Mouse (Mus musculus) hindbrain, embryonic 11.5 days (tissue): Measurements from ENCODE around the gene Sh3bp2. TPM values are rescaled to one million over a fixed set of nuclear protein-coding genes. Genes with fewer than 3 reads are reported as not detected.

Experiments used
- ATAC-seq: fragments of 200-750 bp; cut with Nextera tagmentation; 2 replicates; pipeline ENCODE4 v1.8.0; 2017; ENCODE audit warnings: mild to moderate bottlenecking, moderate TSS enrichment, moderate library complexity; ENCODE audit not compliant: low FRiP score
- DNase-seq: peaks from one replicate; pipeline ENCODE4 v3.0.0-alpha.2; 2015; ENCODE audit warnings: low spot score
- H3K27ac ChIP-seq: fragments of 300-500 bp; sonication (generic); 2 replicates; pipeline ENCODE4 v1.5.1; 2014; ENCODE audit warnings: mild to moderate bottlenecking, low read depth, low read length
- H3K27me3 ChIP-seq: fragments of 300-500 bp; sonication (generic); 2 replicates; pipeline ENCODE4 v1.6.1; 2014; ENCODE audit warnings: mild to moderate bottlenecking, low read length, moderate library complexity, mixed read lengths; ENCODE audit not compliant: control insufficient read depth, insufficient read depth
- H3K36me3 ChIP-seq: fragments of 300-500 bp; sonication (generic); 2 replicates; pipeline ENCODE4 v1.6.1; 2014; ENCODE audit warnings: mild to moderate bottlenecking, low read length, moderate library complexity, mixed read lengths; ENCODE audit not compliant: control insufficient read depth, insufficient read depth
- H3K4me1 ChIP-seq: fragments of 300-500 bp; sonication (generic); replicated peaks from 2 replicates; pipeline ENCODE4 v1.6.1; 2014; ENCODE audit warnings: low read length, mixed read lengths; ENCODE audit not compliant: control insufficient read depth, insufficient read depth
- H3K4me2 ChIP-seq: fragments of 300-500 bp; sonication (generic); replicated peaks from 2 replicates; pipeline ENCODE4 v1.6.1; 2014; ENCODE audit warnings: mild to moderate bottlenecking, low read depth, low read length
- H3K4me3 ChIP-seq: fragments of 300-500 bp; sonication (generic); 2 replicates; pipeline ENCODE4 v1.5.1; 2014; ENCODE audit warnings: low read depth, low read length
- H3K9ac ChIP-seq: fragments of 300-500 bp; sonication (generic); 2 replicates; pipeline ENCODE4 v1.6.1; 2014; ENCODE audit warnings: low read depth, low read length
- H3K9me3 ChIP-seq: fragments of 300-500 bp; sonication (generic); 2 replicates; pipeline ENCODE4 v1.6.1; 2016; ENCODE audit warnings: low read length; ENCODE audit not compliant: control insufficient read depth
- WGBS: fragments of 180-500 bp; shearing (Covaris S2); extraction: QIAGEN DNeasy Blood & Tissue Kit; methylation state at CpG from one replicate; pipeline ENCODE4 v1.1.7; 2014; 5-methylcytosine and 5-hydroxymethylcytosine counted together
- polyA plus RNA-seq: library from polyadenylated mRNA; unstranded; fragments of >200 nt; fragmentation: Nextera tagmentation; extraction: Ambion mirVana; gene quantifications from 2 replicates; pipeline ENCODE4 v1.2.1, GENCODE M21; 2014

Sh3bp2 gene
- polyA plus RNA-seq, 1 experiment from 2014 or later, result 10.8 TPM

DNA sequence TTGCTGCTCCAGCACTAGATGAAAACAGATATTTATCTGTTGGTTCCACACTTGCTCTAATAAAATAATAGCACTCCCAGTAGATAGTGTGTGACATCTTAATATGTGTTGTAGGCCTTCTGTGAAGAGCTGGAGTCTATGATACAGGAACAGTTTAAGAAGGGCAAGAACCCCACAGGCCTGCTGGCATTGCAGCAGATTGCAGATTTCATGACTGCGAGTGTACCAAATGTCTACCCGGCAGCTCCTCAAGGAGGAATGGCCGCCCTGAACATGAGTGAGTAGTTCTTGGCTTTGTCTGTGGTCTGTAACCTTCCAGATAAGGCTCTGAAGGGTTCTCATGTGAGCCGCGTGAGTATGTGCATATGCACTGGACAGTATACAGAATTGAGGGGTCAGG is 78.9 kb downstream of the Sh3bp2 start:
- Histone ChIP-seq H3K9me3 (no peaks in the 10 kb centered on the region), H3K36me3 (no peaks in the 10 kb centered on the region), H3K9ac (no peak overlapping the region), H3K4me3 (no peak overlapping the region), H3K27me3 (no peaks in the 10 kb centered on the region), H3K4me1 (no peaks in the 10 kb centered on the region), H3K4me2 (no peak overlapping the region), H3K27ac (no peak overlapping the region)
- ATAC-seq, result no peak
- WGBS, result 92% methylated on average over 5 of the region's 5 CpGs
- no peak for DNase-seq

DNA sequence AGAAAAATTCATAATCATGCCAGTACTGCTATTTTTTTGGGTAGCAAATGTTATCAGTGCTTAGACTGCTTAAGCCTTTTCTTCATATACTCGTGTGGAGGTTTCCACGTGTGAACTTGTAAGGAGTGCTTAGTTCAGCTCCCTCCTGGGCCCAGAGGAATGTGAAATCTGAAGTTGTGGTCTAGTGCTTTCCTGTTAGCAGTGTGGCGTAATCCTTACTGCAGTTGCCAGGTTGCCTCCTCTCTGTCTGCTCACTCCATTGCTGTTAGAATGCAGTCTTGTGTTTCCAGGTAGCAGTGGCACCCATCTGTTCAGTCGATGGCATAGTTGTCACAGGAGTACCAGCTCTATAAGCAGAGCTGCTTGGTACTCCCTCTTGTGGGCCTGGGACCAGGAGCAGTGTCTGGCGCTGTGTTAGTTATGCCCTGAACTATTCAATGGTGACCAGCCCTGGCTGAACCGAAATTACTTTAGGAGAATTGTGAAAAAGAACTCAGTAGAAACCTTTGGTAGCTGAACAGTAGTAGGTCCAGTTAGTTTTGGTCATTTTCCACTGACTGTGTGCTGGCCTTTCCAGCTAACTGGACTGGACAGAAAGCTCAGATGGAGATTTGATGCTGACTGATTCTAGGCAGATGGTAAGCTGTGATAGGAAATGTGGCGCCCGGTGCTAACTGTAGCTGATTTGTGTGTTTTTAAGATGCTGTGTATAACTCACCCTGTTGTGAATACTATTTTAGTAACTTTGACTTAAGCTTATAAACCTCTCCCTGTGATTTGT is 81.7 kb downstream of the Sh3bp2 start:
- Histone ChIP-seq H3K4me2 (no peak overlapping the region), H3K9me3 (no peaks in the 10 kb centered on the region), H3K4me1 (no peaks in the 10 kb centered on the region), H3K27me3 (no peaks in the 10 kb centered on the region), H3K36me3 (0 out of 2 replicates have a peak, but pooled peaks cover 4% of the 10 kb centered on the region), H3K9ac (no peak overlapping the region), H3K4me3 (no peak overlapping the region), H3K27ac (no peak overlapping the region)
- ATAC-seq (no peak), DNase-seq (no peak)
- WGBS, result 85% methylated on average over 8 of the region's 8 CpGs

DNA sequence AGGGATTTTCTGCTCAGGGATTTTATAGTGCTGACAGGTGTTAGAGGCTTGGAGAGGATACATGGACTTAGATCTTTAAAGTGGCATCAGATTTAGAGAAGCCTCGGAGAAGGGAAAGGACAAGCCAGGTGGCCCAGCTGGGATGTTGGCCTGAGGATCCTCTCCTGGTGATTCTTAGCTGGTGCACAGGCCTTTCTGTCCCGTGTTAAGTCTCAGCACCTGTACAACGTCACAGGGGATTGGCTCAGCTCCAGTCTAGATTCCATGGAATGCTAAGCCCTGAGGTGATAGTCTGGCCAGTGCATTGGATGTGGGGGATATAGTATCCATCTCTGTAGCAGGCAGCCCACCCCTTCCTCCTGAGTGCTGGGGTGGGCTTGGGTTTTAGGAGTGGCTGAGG is 82.6 kb downstream of the Sh3bp2 start:
- ATAC-seq (no peak), DNase-seq (no peak)
- no peak overlapping the region for H3K4me3 ChIP-seq
- no peak overlapping the region for H3K4me2 ChIP-seq
- 86% methylated on average over 3 of the region's 3 CpGs for WGBS
- no peaks in the 10 kb centered on the region for H3K27me3 ChIP-seq
- H3K4me1 ChIP-seq, result no peaks in the 10 kb centered on the region
- H3K9ac ChIP-seq, result no peak overlapping the region
- 0 out of 2 replicates have a peak, but pooled peaks cover 4% of the 10 kb centered on the region for H3K36me3 ChIP-seq
- H3K27ac ChIP-seq, result no peak overlapping the region
- no peaks in the 10 kb centered on the region for H3K9me3 ChIP-seq

DNA sequence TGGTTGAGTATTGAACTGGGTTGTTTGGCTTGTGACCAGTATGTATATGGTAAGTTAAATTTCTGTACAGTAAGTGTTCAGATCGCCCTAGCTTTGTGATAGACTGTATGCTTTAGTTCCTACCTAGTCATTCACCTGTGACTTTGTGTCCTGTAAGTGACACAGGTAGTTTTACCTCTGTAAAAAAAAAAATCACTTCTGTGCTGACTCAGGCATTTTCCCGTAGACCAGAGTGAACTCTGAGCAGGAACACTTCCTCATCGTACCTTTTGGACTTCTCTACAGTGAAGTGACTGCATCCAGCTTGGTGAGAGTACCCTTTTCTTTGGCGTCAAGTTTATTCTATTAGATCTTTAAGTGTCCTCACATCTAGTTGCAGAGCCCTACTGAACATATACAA is 84.3 kb downstream of the Sh3bp2 start:
- H3K36me3 ChIP-seq, result 0 out of 2 replicates have a peak, but pooled peaks cover 9% of the 10 kb centered on the region
- no peaks in the 10 kb centered on the region for H3K27me3 ChIP-seq
- H3K9me3 ChIP-seq, result no peaks in the 10 kb centered on the region
- no peak overlapping the region for H3K4me2 ChIP-seq
- H3K4me3 ChIP-seq, result no peak overlapping the region
- no peak overlapping the region for H3K9ac ChIP-seq
- H3K4me1 ChIP-seq, result no peaks in the 10 kb centered on the region
- ATAC-seq, result no peak
- WGBS, result 97% methylated on average over 4 of the region's 4 CpGs
- H3K27ac ChIP-seq, result no peak overlapping the region
- no peak for DNase-seq

Other genes with a start within 250 kb of the Sh3bp2 start
- 0.96 and 1.1 TPM in 2 replicates for gene Zfyve28, start 237.4 kb upstream of the Sh3bp2 start, polyA plus RNA-seq
- 0.08 and 0.20 TPM in 2 replicates for gene Cfap99, start 237.2 kb upstream of the Sh3bp2 start, polyA plus RNA-seq
- gene Rnf4, start 189.5 kb upstream of the Sh3bp2 start, polyA plus RNA-seq, result 188 and 195 TPM in 2 replicates
- 15.4 and 21.5 TPM in 2 replicates for gene Fam193a, start 155.9 kb upstream of the Sh3bp2 start, polyA plus RNA-seq
- gene Tnip2, start 11.8 kb upstream of the Sh3bp2 start, polyA plus RNA-seq, result 4.3 TPM in 2 replicates
- gene Add1, start 47.8 kb downstream of the Sh3bp2 start, polyA plus RNA-seq, result 161 and 167 TPM in 2 replicates
- 70.5 and 75.5 TPM in 2 replicates for gene Mfsd10, start 111.4 kb downstream of the Sh3bp2 start, polyA plus RNA-seq
- gene Nop14, start 134.3 kb downstream of the Sh3bp2 start, polyA plus RNA-seq, result 31.0 and 32.6 TPM in 2 replicates
- gene Grk4, start 134.5 kb downstream of the Sh3bp2 start, polyA plus RNA-seq, result 2.2 TPM in 2 replicates
- 16.2 and 24.6 TPM in 2 replicates for gene Htt, start 235.9 kb downstream of the Sh3bp2 start, polyA plus RNA-seq